In genomic region chr10:79057370-79057769, GRCm38 (mm10) we compare ENCODE assay signal across 34 mouse cellular contexts. TPM values are rescaled to one million over a fixed set of nuclear protein-coding genes. Genes with fewer than 3 reads are reported as not detected.
"Had no signal": no experiment of that assay in that cellular context is flagged by ENCODE, and none has a peak within 500 bp of the region (broad histone marks: within the 10 kb centered on the region; RNA-seq: fewer than 3 reads in every experiment).

No protein-coding gene starts in this region.

RNA-seq across cellular contexts. Expression of gene Olfr57, which starts 28.8 kb away (rescaled TPM):
- total RNA-seq: gastrocnemius, adult 2 months; gastrocnemius, postnatal 10 days; gastrocnemius, postnatal 25 days; gastrocnemius, postnatal 4 days; granulocyte monocyte progenitor cell, adult 5-6 weeks; heart, adult 18-20 months; heart, adult 8-10 months; heart, postnatal 10 days; heart, postnatal 25 days; heart, postnatal 4 days; layer of hippocampus, adult 2 months; layer of hippocampus, postnatal 10 days; layer of hippocampus, postnatal 25 days; left cerebral cortex, adult 2 months; left cerebral cortex, postnatal 14 days; left cerebral cortex, postnatal 36 days; liver, adult 2 months had no signal
- polyA plus RNA-seq: frontal cortex, adult 2 months; heart, embryonic 10.5 days; heart, embryonic 12.5 days; heart, embryonic 14.5 days; heart, embryonic 16.5 days; hindbrain, embryonic 10.5 days; inflammation-experienced regulatory T-cells, adult 6 months; intestine, embryonic 15.5 days; intestine, postnatal 0 days; limb, embryonic 12.5 days; limb, embryonic 14.5 days; liver, adult 2 months had no signal

RNA-seq across cellular contexts. Expression of gene Olfr1351, which starts 45.1 kb away (rescaled TPM):
- total RNA-seq: gastrocnemius, adult 2 months; gastrocnemius, postnatal 10 days; gastrocnemius, postnatal 25 days; gastrocnemius, postnatal 4 days; granulocyte monocyte progenitor cell, adult 5-6 weeks; heart, adult 18-20 months; heart, adult 8-10 months; heart, postnatal 10 days; heart, postnatal 25 days; heart, postnatal 4 days; layer of hippocampus, adult 2 months; layer of hippocampus, postnatal 10 days; layer of hippocampus, postnatal 25 days; left cerebral cortex, adult 2 months; left cerebral cortex, postnatal 14 days; left cerebral cortex, postnatal 36 days; liver, adult 2 months had no signal
- polyA plus RNA-seq: frontal cortex, adult 2 months; heart, embryonic 10.5 days; heart, embryonic 12.5 days; heart, embryonic 14.5 days; heart, embryonic 16.5 days; hindbrain, embryonic 10.5 days; hindbrain, embryonic 12.5 days; hindbrain, embryonic 14.5 days; hindbrain, embryonic 16.5 days; inflammation-experienced regulatory T-cells, adult 6 months; intestine, embryonic 15.5 days; intestine, postnatal 0 days; kidney, embryonic 14.5 days; kidney, embryonic 16.5 days; limb, embryonic 10.5 days; limb, embryonic 12.5 days; limb, embryonic 14.5 days; liver, adult 2 months had no signal
